Mouse (Mus musculus) stomach, embryonic 16.5 days (tissue): ENCODE measurements around the gene Moxd1. TPM values are rescaled to one million over a fixed set of nuclear protein-coding genes. Genes with fewer than 3 reads are reported as not detected.

ENCODE experiments used
- ATAC-seq: fragments of 200-750 bp; cut with Nextera tagmentation; 2 replicates; pipeline ENCODE4 v1.8.0; 2017; ENCODE audit warnings: moderate number of reproducible peaks, moderate TSS enrichment; ENCODE audit not compliant: insufficient read depth, low FRiP score
- H3K27ac ChIP-seq: fragments of 300-500 bp; sonication (generic); 2 replicates; pipeline ENCODE4 v1.5.1; 2014; ENCODE audit warnings: low read length
- H3K27me3 ChIP-seq: fragments of 300-500 bp; sonication (generic); 2 replicates; pipeline ENCODE4 v1.6.1; 2014; ENCODE audit warnings: low read length, control low read depth, mixed read lengths; ENCODE audit not compliant: control insufficient read depth, insufficient read depth
- H3K36me3 ChIP-seq: fragments of 300-500 bp; sonication (generic); 2 replicates; pipeline ENCODE4 v1.6.1; 2014; ENCODE audit warnings: low read length; ENCODE audit not compliant: control insufficient read depth, insufficient read depth
- H3K4me1 ChIP-seq: fragments of 300-500 bp; sonication (generic); 2 replicates; pipeline ENCODE4 v1.6.1; 2014; ENCODE audit warnings: low read length, control low read depth, mixed read lengths; ENCODE audit not compliant: control insufficient read depth, insufficient read depth
- H3K4me2 ChIP-seq: fragments of 300-500 bp; sonication (generic); 2 replicates; pipeline ENCODE4 v1.6.1; 2014; ENCODE audit warnings: low read depth, low read length, mixed read lengths
- H3K4me3 ChIP-seq: fragments of 300-500 bp; sonication (generic); replicated peaks from 2 replicates; pipeline ENCODE4 v1.5.1; 2014; ENCODE audit warnings: mild to moderate bottlenecking, low read length
- H3K9ac ChIP-seq: fragments of 300-500 bp; sonication (generic); 2 replicates; pipeline ENCODE4 v1.6.1; 2014; ENCODE audit warnings: low read length
- H3K9me3 ChIP-seq: fragments of 300-500 bp; sonication (generic); replicated peaks from 2 replicates; pipeline ENCODE4 v1.6.1; 2016; ENCODE audit warnings: low read length, control low read depth; ENCODE audit not compliant: control insufficient read depth
- WGBS: fragments of 180-500 bp; shearing (Covaris S2); extraction: QIAGEN DNeasy Blood & Tissue Kit; methylation state at CpG from one replicate; pipeline ENCODE4 v1.1.7; 2014; 5-methylcytosine and 5-hydroxymethylcytosine counted together
- polyA plus RNA-seq: library from polyadenylated mRNA; unstranded; fragments of >200 nt; fragmentation: Nextera tagmentation; extraction: Ambion mirVana; gene quantifications from 2 replicates; pipeline ENCODE4 v1.2.1, GENCODE M21; 2015

The Moxd1 gene
- polyA plus RNA-seq, 1 experiment from 2014 or later, result 11.0 TPM

DNA sequence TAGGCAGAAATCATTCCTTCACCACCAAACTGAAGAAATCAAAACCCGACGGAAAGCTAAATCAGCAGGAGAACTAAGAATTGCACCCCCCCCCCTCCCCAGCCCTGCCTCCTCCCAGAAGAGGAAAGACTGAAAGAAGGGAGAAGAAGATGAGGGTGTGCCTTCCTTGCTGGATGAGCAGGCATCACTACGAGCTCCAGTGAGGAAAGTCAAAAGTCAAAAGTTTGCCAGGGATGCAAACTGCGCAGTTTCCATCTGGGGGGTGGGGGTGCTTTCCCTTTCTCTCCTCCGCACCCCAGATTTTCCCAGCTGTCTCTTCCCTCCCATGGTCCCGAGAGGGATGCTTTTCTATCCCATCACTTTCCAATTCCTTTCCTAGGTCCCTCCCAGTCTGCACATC is 406 bp upstream of the Moxd1 start:
- Histone ChIP-seq H3K27me3 (peaks cover 9% of the 10 kb centered on the region; the same call in 1 of the 2 replicates), H3K36me3 (no peaks in the 10 kb centered on the region), H3K9me3 (no peaks in the 10 kb centered on the region), H3K27ac (no peak overlapping the region), H3K4me3 (peak overlapping the region; percentile 53), H3K9ac (peak overlapping the region; percentile 69), H3K4me2 (peak overlapping the region; percentile 92), H3K4me1 (peaks cover 13% of the 10 kb centered on the region; the same call in 1 of the 2 replicates)
- WGBS, result 9% methylated on average over 6 of the region's 6 CpGs
- ATAC-seq, result no peak

DNA sequence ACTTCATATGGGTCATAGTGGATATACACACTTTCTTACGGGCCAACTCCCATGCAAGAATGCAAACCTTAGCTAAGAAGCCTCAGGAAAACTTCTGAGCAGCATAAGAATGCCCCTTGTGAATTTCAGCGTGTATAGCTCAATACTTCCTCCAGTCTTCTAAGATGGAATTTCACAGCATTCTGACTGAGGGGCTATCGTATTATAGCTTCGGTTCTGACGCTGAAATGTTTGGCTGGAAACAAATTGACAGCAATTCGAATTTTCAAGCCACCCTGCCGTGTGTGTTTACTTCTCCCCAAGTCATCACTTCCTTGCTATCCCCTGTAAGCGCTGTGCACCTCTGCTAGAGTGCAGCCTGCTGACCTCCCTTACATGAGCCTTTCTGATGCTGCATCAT is 1.3 kb downstream of the Moxd1 start:
- 33% methylated on average over 8 of the region's 8 CpGs for WGBS

DNA sequence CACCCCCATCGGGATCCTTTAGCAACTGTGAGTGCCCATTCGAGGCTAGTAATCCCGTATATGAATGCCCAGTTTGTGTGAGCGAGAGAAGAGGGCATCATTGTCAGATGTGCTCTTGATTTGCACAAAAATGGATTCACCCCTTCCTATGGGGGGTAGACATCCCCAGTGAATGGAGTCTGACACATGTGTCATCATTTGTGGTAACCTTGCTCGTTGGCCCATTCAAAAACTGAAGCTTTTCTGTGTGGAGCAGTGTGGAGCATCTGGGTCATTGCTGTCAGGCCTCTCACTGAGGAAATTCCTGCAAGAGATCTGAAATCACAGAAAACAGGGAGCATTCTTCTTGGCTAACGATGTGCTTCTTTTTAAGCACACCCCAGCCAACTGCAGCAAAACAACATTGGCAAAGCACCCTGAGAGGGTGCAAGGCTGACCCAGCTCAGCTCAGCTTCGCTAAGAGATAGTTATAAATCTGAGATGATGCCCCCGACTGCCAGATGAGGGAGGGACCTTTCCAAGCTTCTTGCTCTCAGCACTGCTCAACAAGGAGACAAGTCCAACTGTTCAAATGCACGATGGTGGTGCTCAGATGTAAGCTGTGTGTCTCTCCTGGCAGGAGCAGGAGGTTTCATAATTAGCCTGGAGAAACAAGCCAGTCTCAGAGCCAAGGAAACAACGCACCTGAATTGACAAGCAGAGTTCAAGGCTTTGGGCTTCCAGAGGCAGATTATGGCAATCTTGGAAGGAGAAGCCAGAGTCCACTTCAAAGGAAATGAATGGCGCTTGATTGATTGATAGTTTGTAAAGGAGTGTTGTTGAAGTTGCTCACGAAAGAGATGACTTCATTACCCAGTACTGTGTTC is 5.2 kb downstream of the Moxd1 start:
- no peaks in the 10 kb centered on the region for H3K36me3 ChIP-seq
- 66% methylated on average over 12 of the region's 12 CpGs for WGBS
- no peak for ATAC-seq
- H3K9ac ChIP-seq, result no peak overlapping the region
- no peak overlapping the region for H3K27ac ChIP-seq
- peaks cover 6% of the 10 kb centered on the region; the same call in 1 of the 2 replicates for H3K4me1 ChIP-seq
- H3K4me3 ChIP-seq, result no peak overlapping the region
- H3K9me3 ChIP-seq, result no peaks in the 10 kb centered on the region
- H3K27me3 ChIP-seq, result peaks cover 3% of the 10 kb centered on the region; the same call in 1 of the 2 replicates
- no peak overlapping the region for H3K4me2 ChIP-seq

More for the DNA sequence above, 1.3 kb downstream of the Moxd1 start:
- Histone ChIP-seq H3K4me3 (no peak overlapping the region), H3K4me2 (no peak overlapping the region), H3K27ac (no peak overlapping the region), H3K36me3 (no peaks in the 10 kb centered on the region), H3K27me3 (peaks cover 9% of the 10 kb centered on the region; the same call in 1 of the 2 replicates), H3K4me1 (peaks cover 7% of the 10 kb centered on the region; the same call in 1 of the 2 replicates), H3K9ac (no peak overlapping the region), H3K9me3 (no peaks in the 10 kb centered on the region)
- no peak for ATAC-seq

DNA sequence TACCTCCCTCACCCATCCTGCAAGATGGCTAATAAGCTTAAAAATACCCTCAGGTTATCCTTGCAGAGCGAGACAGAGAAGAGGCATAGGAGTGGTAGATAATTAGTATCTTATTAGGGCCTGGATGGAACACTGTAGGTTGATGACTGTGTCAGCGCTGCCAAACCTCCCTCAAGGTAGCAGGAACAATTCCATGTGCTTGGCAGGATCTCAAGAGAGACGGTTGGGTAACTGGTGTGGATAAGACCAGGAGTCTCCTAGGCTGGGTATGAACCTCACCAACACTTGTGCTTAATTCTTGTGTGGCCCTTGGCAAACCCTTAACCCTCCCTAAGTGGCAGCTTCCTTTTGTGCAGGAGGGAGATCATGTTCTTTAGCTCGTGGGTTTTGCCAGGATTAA is 9.0 kb downstream of the Moxd1 start:
- Histone ChIP-seq H3K9me3 (no peaks in the 10 kb centered on the region), H3K4me1 (no peaks in the 10 kb centered on the region), H3K4me2 (no peak overlapping the region), H3K4me3 (no peak overlapping the region), H3K27ac (no peak overlapping the region), H3K9ac (no peak overlapping the region), H3K27me3 (no peaks in the 10 kb centered on the region), H3K36me3 (no peaks in the 10 kb centered on the region)
- WGBS, result 79% methylated on average over 4 of the region's 4 CpGs
- no peak for ATAC-seq

DNA sequence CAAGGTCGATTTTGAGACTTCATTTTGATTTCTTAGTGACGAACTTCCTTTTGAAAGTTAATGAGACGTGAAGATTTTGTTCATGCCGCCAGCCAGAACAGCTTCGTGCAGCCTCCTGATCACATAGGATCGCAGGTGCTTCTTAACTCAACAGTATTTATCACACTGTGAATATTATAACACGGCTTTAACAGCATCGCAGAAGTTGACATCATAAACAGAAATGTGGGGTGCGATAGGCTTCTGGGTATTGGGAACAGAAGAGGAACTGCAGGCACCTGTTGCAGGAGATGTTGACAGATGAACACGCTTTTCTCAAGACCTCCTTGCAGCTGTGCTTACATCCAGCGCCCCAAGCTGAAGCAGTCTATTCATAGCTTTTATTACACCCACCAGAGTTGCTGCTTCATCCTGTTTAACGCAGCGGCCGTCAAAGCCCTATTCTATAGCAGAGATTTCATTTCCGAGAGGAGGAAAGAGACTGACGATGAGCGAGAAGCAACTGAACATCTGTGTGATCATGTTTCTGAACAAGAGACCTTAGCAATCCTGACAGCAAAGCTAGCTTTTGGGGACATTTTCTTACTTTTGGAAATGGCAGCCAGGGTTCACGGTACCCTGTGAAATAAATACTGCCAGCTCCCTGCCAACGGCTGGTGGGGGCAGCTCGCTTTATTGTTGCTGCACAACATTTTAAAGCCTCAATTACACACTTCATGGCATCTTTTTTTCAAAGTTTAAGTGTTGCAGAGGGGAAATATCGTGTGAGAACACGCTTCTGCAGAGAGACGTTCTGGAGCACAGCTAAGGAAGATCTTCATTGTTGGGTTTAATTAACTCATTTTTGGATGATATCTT is 12.3 kb downstream of the Moxd1 start:
- Histone ChIP-seq H3K27me3 (no peaks in the 10 kb centered on the region), H3K4me2 (no peak overlapping the region), H3K4me3 (no peak overlapping the region), H3K9ac (no peak overlapping the region), H3K36me3 (no peaks in the 10 kb centered on the region), H3K4me1 (no peaks in the 10 kb centered on the region), H3K27ac (no peak overlapping the region), H3K9me3 (no peaks in the 10 kb centered on the region; the same call in 1 of the 2 replicates)
- WGBS, result 71% methylated on average over 23 of the region's 23 CpGs
- no peak for ATAC-seq

DNA sequence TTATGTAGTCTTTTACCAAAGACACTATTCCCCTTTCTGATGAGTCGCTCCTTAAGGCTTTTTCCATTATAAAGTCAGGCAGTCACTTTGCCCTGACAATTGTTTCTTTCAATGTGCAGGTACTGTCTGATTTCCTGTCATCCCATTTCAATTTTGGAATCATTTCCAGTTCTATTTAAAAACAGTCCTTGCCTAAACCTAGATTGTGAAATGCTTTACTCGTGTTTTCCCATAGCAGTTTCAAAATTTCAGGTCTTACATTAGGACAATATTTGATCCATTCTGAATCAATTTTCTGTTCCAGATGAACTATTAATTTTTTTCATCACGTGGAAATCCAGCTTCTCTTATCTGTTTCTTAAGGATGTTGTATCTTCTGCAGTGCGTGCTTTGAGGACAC is 23.5 kb downstream of the Moxd1 start:
- Histone ChIP-seq H3K4me3 (no peak overlapping the region), H3K9ac (no peak overlapping the region), H3K36me3 (no peaks in the 10 kb centered on the region), H3K4me2 (no peak overlapping the region), H3K27me3 (no peaks in the 10 kb centered on the region), H3K4me1 (no peaks in the 10 kb centered on the region), H3K9me3 (no peaks in the 10 kb centered on the region), H3K27ac (no peak overlapping the region)
- WGBS, result 84% methylated on average over 4 of the region's 4 CpGs
- no peak for ATAC-seq

DNA sequence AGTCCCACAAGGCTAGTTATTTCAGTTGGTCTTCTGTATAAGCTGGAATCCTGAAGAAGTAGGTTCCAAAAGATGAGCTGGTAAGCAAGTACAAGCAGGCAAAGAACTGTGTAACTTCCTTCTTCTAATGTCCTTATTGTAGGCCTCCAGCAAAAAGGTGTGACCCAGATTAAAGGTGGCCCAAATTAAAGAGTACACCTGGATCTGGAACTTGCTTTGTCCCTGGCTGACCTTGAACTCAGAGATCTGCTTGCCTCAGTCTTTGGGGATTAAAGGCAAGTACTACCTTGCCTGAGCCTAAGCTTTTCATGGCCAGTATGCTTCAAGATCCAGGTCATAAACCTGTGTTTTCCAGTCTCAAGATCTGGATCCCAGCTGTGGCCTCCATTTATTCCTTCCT is 24.8 kb downstream of the Moxd1 start:
- no peak overlapping the region for H3K9ac ChIP-seq
- H3K27me3 ChIP-seq, result no peaks in the 10 kb centered on the region
- H3K36me3 ChIP-seq, result no peaks in the 10 kb centered on the region
- H3K4me2 ChIP-seq, result no peak overlapping the region
- ATAC-seq, result no peak
- no peaks in the 10 kb centered on the region for H3K9me3 ChIP-seq
- H3K27ac ChIP-seq, result no peak overlapping the region
- H3K4me3 ChIP-seq, result no peak overlapping the region
- H3K4me1 ChIP-seq, result no peaks in the 10 kb centered on the region

DNA sequence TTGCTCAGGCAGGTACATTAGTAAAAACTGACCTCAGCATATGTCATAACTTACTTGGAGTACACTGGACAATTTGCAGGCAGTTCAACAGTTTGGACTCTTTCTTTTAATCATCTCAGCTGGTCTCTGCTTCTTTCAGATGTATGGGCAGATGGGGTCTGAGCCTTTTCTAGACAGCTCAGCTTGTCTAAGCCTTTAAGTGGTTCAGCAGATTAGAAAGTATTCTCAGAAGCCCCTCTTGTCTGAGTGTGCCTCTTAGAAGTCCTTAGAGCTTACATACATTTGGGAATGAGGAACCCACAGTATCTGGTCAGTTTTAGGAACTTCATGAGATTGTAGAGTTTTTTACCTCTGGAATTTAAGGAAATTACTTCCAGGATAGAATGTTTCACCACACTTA is 28.3 kb downstream of the Moxd1 start:
- ATAC-seq, result no peak
- H3K4me1 ChIP-seq, result no peaks in the 10 kb centered on the region
- no peak overlapping the region for H3K4me3 ChIP-seq
- H3K9ac ChIP-seq, result no peak overlapping the region
- no peaks in the 10 kb centered on the region for H3K36me3 ChIP-seq
- H3K27ac ChIP-seq, result no peak overlapping the region
- no peak overlapping the region for H3K4me2 ChIP-seq
- no peaks in the 10 kb centered on the region for H3K27me3 ChIP-seq
- H3K9me3 ChIP-seq, result no peaks in the 10 kb centered on the region

DNA sequence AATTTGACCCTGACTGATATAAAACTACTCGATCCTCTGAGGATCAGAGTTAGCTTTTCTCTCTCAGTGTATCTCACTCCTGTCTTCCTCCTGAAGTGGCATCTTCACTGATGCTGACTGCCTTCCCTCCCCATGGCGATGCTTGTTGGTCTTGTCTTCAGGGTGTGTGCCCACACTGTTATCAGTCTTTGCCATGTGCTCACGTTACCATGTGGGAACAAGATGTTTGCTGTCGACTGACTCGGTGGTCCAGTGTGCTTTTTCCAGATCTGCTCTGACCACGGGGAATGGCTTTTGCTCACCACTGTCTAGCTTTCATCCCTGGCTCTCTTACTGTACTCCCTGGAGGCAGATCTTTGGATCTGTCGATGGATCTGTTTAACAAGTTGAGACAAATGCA is 34.8 kb downstream of the Moxd1 start:
- ATAC-seq, result no peak
- no peaks in the 10 kb centered on the region for H3K36me3 ChIP-seq
- no peak overlapping the region for H3K9ac ChIP-seq
- no peak overlapping the region for H3K27ac ChIP-seq
- no peaks in the 10 kb centered on the region for H3K9me3 ChIP-seq
- H3K4me2 ChIP-seq, result no peak overlapping the region
- no peaks in the 10 kb centered on the region for H3K4me1 ChIP-seq
- no peak overlapping the region for H3K4me3 ChIP-seq
- H3K27me3 ChIP-seq, result no peaks in the 10 kb centered on the region
- WGBS, result 66% methylated on average over 7 of the region's 7 CpGs
